Mouse (Mus musculus): ENCODE results near the gene Nrg4.

GRCm38 (mm10) chr9:55345332-55345731, 18.7 kb upstream of the Nrg4 start:
- TF ChIP-seq CTCF (conservative IDR thresholded peaks at IDR 0.05; ENCODE audit: low read length) (no peak), NANOG (IDR thresholded peaks at IDR 0.05; ENCODE audit: borderline replicate concordance, low read length) (no peak)

Data from E14TG2a.4 (cell line).